Mouse (Mus musculus): ENCODE results near the gene Pccb. TPM values are rescaled to one million over a fixed set of nuclear protein-coding genes. Genes with fewer than 3 reads are reported as not detected.

Pccb gene
- total RNA-seq, 2 experiments from 2014 or later = 16.0 to 21.7 TPM

DNA sequence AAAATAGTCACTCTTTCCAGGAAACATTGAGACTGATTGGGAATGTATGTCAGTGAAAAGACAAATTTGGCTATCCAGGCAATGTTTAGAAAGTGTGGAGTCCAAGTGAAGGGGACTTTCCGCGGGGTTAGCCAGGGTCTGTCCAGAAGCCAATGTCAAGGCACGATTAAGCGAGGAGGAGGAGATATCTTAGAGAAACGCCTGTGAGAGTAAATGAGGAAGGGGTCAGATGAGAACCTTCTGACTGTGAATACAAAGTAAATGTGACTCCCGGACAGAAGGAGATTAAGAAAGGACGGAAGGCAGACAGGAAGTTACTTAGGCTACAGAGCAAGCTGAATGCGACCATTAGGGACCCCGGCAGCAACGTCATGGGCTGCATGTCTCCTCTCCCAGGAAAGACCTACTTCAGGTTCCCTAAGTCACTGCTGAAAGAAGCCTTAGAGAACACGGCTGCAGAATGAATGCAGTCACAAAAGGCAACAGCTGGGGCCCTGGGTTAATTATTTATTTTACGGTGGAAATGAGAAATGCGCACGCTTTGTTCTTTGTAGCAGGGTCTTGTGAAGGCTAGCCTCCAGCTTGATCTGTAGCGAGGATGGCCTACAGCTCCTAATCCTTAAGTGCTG is 11.1 kb upstream of the Pccb start:
- peak; percentile 72 for ATAC-seq (replicated peaks; ENCODE audit: poor library complexity)

DNA sequence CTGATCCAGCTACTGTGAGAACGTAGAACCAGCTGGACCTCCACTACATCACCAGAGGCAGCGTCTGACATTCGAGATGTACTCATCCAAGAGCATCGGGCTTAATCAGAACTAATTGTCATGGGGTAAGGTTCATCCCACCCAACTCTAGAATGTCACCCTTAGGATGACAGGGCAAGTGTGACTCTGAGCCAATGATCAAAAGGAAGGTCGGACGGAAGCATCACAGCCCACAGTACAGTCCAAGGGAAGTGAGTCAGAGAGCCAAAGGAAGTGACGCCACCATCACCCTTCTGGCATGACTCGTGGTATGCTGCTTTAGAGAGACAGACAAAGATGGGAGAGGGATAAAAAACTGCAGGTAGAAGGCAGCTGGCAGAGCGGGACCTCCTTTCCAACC is 7.6 kb upstream of the Pccb start:
- ATAC-seq (replicated peaks; ENCODE audit: poor library complexity) = peak; percentile 70

DNA sequence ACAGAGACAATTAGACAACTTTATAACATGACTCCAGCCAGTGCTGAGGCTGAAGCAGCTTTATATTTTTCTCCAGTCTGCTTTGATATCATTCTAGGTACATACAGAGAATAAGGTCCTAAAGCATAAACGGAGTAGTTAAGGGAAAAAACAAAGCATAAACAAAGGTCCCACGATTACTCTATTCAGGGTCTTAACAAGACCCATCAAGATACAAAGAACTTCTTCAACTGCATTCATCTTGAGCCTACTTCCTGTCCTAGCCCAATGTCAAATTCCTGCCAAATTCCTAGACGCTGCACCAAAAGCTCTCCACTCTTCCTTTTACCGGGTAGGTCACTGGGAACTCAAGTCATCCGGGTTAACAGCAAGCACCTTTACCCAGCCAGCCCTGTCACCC is 6.8 kb upstream of the Pccb start:
- ATAC-seq (replicated peaks; ENCODE audit: poor library complexity) = no peak

DNA sequence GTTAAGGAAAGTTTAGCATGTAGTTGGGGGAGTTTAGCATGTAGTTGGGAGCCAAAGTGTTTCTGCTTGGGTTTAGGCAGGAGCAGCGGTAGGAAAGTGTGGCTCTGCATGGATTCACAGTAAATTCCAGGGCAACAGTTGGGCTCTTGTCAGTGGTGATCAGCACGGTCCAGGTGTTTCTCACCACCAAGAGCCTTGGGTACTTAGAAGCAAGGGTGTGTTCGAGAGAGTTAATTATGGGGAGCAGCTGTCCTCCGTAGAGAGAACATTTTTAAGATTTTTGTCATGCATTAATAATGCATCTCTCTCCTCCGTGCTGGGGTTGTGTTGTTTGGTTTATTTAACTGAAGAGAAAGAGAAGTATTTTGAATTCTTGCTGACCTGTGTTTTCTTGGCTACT is 3.9 kb upstream of the Pccb start:
- no peak for ATAC-seq (replicated peaks; ENCODE audit: poor library complexity)

DNA sequence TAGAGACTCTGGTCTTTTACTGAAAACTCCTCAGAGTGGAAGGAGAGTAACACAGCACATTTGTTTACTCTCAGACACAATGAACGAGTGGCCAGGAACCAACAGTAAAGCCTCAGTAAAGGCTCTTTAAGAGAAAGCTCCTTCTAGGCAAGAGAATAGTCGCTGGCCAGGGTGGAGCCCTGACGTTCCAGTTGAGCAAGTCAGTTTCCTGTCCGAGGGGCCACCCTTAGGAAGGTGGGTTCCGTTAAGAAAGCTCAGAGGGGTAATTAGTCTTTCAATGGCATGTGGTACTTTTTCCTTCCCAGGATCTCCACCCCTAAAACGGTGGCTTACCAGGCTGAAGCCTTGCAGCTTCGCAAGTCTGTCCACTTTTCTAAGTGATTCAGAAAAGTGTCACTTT is 2.7 kb upstream of the Pccb start:
- ATAC-seq (replicated peaks; ENCODE audit: poor library complexity) = 0 out of 2 replicates have a peak, but pooled peaks have one; percentile 5

DNA sequence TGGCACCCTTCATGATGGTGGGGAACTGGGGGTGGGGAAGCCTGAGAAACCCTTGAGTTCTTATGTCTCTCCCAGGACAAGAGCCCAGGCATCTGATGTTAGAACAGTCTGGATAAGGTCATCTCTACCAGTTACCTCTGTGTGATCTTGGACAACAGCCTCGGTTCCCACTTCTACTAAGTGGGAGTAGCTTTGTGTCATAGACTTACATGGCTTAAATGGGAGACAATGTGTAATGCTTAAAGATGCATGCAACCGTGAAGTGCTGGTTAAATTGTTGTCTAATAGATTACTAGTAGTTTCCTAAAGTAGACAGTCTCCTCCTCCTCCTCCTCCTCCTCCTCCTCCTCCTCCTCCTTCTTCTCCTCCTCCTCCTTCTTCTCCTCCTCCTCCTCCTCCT is 2.2 kb upstream of the Pccb start:
- no peak for ATAC-seq (replicated peaks; ENCODE audit: poor library complexity)

DNA sequence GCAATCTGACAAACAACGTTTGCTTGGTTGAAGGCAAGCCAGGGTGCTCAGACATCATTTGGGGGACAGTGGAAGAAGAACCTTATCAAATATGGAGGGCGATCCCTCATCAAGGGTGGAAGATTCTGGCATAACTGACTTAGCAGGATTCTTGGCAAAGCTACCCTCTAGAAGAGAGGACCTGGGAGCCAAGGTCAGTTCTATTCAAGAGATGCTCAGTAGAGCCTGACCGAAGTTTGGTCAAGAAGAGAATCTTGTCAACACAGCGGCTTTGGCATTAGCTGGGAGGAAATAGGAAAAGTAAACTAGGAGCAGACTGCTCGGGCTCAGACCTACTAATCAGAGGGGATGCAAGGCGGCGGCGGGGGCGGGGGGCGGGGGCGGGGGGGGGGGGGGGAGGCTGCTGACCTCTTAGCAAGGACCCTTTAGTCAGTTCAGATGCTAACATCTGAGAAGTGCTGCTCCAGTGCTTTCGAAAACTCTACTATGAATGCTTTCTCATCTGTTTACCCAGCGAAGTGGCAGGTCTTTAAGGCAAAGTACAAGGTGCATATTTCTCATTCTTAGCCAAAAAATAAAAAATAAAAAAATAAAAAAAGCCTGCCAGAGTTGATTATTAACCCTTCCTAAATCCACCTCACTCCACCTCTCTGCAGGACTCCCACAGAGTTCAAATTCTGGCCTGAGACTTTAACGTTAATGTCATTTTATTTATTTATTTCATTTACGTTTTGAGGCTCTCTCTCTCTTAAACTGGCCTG is 1.3 kb upstream of the Pccb start:
- ATAC-seq (replicated peaks; ENCODE audit: poor library complexity) = no peak

DNA sequence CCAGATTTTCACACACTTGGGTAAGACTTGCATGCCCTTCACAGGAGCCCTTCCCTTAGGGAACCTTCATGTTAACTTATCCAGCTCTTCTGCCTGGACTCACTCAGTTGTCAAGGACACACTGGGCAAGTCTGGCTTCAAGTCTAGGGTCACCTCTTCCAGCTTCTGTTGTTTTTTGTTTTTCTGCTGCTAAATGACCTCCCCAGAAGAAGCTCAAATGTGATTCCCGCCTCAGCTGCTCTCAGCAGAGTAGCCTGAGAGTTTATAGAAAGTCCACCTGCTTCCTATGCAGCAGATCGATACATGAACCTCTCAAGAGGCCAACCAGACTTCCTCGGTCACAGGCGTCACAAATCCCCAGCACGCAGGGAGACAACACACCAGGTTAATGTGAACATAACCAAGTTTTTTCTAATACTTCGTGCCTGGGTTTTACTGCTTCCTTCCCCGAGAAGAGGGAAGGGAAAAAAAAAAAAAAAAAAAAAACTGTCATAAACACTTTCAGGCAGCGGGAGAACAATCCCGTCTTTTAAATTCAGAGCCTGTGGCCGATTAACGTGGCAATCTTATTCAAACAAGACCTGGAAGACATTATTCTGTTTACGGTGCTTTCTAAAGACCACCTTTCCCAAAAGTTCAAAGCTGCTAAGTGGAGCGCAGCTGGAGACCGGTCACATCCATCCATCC is 794 bp downstream of the Pccb start:
- ATAC-seq (replicated peaks; ENCODE audit: poor library complexity) = no peak

DNA sequence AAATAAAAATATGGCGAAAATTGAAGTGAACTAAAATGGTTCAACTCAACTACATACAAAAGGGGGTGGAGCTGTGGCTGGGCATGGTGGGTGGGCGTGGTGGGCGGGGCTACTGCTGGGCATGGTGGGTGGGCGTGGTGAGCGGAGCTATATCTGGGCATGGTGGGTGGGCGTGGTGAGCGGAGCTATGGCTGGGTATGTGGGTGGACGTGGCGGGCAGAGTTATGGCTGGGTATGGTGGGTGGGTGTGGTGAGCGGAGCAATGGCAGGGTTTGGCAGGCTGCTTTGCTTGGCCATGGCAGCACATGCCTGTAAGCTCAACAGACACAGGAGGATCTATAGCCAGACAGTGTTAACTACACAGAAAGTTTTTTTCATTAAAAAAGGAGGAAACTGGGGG is 15.9 kb downstream of the Pccb start:
- peak; percentile 60 for ATAC-seq (replicated peaks; ENCODE audit: poor library complexity)

DNA sequence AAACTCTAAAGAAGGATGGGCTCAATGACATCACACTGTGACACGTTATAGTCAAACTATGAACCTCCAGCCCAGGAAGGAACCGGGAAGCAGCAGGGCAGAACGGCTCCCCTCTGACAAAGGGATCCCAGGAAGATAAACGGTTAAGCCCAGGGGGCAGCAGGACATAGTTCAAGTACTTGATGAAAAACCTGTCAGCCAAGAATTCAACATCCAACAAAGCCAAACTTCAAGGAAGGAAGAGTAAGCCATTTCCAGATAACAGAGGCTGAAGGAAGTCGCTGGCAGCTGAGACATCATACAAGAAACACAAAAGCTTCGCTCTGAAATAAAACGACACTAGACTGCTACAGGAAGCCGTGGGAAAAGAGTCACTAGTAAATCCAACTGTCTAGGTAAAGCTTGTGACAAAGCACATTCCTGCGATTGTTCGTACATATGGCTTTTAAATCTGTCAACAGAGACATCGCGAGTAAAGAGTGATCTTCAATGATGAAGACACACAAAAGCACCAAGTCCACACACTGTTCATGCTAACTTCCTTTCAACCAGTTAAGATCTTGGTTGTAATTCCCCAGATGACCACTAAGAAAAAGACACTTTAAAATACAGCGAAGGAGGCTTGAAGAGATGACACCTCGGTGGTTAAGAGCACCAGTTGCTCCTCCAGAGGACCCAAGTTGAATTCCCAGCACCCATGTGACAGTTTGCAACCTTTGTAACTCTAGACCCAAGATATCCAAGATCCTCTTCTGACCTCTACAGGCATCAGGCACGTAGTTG is 16.8 kb downstream of the Pccb start:
- no peak for ATAC-seq (replicated peaks; ENCODE audit: poor library complexity)

DNA sequence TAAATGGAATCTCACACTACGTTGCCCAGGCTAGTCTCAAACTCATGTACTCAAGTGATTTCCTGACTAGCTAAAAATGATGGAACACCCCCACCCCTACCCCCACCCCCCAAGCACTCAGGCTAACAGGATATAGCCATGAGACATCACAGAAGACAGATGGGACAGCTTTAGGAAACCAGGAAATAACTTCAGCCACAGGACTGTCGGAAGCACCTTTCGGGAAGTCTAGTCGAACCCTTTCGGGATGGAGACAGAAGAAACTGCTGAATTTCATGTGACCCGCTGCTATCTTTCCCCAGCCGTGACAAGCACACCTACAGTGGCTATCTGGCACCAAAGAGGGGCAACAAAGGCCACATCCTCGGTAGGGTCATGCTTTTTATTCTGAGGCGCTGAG is 19.4 kb downstream of the Pccb start:
- no peak for ATAC-seq (replicated peaks; ENCODE audit: poor library complexity)

DNA sequence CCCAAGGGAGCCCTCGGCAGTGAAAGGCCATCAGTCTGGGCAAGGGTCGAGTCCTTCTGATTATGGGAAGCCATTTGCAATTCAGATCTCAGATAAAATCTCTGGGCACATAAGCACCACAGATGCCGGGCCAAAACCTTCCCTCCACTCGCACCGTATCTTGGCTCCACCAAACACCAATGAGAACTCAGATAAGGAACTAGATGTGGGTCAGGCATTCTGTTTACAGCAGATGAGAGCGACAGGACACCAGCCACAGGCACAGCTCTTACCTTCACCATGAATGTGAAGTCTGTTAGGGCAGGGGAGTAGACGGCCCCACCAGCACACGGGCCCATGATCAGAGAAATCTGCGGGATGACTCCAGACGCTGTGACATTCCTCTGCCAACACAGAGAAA is 22.3 kb downstream of the Pccb start:
- peak; percentile 85 for ATAC-seq (replicated peaks; ENCODE audit: poor library complexity)

DNA sequence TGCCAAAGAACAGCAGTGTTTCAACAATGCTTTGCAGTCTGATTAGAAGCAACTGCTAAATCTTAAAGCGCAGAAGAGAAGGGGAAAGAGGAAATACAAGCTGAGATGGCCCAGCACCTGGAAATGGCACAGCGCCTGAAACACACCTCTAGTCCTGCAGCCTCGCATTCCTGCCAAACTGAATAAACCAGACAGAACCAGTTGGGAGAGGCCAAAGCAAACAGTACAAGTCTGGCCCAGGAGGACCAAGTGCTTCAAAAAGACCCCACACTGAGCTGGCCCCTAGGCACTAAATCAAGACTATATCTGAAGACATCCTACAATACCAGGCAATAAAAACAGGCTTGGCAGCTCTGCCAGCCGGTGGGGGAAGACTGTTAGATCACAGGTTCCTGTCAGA is 28.8 kb downstream of the Pccb start:
- no peak for ATAC-seq (replicated peaks; ENCODE audit: poor library complexity)

DNA sequence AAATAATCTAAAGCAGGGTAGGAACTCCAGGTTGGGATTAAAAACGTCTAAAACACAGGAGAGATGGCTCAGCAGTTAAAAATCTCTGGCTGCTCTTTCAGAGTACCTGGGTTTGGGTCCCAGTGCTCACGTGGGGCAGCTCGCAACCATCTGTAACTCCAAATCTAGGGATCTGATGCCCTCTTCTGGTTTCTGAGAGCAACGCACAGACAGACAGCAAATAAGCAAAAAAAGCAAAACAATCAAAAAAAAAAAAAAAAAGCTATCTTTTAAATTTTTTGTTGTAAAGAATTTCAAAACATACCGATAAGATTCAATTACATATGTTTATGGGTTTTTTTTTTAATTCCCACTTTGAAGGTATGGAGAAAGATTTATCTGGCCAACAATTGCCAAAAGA is 31.4 kb downstream of the Pccb start:
- ATAC-seq (replicated peaks; ENCODE audit: poor library complexity) = no peak

DNA sequence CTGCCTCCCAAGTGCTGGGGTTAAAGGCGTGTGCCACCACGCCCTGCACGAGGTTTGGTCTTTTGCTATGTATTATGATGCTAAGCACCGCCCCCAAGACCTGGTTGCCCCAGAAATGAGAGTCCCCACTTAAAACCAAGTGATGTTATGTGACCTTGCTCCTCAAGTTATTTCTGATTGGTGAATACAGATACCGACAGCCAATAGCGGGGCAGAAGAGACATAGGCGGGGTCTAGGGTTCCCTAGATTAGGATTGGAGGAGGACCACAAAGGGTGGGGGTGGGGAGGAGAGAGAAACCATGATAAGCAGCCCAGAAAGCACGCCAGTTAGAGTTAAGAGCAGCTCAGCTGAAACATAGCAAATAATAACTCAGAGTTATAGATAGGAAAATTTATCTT is 31.9 kb downstream of the Pccb start:
- no peak for ATAC-seq (replicated peaks; ENCODE audit: poor library complexity)

DNA sequence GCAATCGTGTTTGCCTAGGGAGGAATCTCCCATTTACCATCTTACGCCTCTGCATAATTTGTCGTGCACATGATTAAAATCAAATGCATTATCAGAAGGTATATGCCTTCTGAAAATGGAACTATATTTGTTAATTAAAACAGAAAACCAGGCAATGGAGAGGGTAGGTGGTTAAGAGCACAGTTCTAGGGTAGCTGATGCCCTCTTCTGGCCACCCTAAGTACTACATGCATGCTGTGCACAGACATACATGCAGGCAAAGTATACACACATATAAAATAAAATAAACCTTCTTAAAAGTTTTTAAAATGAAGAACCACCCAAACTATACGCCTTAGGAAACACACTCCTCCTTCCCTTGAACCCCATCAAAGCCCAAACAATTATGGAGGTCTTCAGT is 32.6 kb downstream of the Pccb start:
- peak; percentile 68 for ATAC-seq (replicated peaks; ENCODE audit: poor library complexity)

DNA sequence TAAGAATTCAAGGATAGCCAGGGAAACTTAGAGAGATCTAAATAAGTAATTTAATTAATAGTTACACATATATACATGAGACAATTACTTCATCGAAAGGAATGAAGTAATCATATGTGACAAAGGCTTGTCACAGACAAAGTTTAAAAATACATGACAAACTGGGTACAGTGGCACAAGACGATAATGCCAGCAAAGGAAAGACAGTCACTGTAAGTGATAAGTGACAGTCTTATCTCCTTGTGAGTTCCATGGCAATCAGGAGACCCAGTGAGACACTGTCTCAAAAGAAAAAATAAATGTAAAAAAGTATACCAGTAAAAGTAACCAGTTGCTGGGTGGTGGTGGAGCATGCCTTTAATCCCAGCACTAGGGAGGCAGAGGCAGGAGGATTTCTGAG is 37.6 kb downstream of the Pccb start:
- ATAC-seq (replicated peaks; ENCODE audit: poor library complexity) = peak; percentile 90

DNA sequence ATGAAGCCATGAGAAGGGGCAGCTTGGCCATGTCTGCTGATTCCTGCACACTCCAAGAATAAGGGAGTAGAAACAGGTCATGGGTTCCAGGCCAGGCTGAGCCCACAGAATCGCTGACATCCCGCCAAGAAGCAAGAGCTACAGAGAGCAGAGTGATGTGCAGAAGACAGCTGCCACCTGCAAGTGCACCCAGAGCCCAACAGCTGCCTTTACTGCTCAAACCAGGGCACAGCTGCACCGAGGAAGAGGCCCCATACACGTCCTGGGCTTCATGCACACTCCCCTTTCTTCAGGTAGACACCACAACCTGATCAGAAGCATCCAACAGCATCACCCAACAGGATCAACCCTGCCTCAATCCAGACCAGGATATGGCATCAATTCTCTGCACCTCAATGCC is 40.8 kb downstream of the Pccb start:
- ATAC-seq (replicated peaks; ENCODE audit: poor library complexity) = no peak

DNA sequence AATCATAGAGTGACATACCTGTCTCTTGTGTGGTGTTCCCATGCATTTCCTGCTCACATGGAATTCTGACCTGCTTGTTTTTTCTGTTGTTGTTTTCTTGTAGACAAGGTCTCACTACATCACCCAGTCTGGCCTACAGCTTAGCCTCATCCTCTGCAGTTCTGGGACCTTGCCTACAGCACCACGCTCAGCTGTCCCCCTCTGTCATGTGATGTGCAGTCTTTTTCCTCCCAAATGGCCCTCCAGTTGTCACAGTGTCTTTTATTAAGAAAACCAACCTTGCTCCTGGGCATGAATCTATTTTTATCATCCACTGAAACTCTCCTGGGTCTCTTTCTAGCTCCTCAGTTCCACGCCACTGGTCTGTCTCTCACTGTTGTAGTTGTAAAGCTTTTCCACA is 42.5 kb downstream of the Pccb start:
- no peak for ATAC-seq (replicated peaks; ENCODE audit: poor library complexity)

DNA sequence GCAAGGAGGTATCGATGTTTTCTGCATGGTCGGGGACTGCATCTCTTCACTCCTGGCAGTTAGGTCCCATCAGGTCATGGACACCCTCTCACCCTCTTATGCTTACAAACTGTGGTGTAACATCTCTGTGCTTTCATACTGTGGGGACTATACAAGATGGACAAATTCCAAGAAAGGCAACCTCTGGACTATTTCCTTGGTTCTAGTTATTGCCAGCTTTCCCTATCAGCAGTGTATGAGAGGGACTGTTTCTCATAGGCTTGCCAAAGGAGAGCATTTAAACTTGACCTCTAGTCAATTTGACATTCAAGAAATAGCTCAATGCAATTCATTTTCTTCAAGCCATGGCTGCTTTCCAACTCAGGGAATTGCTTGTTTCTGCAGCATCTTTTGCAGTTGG is 43.4 kb downstream of the Pccb start:
- no peak for ATAC-seq (replicated peaks; ENCODE audit: poor library complexity)

DNA sequence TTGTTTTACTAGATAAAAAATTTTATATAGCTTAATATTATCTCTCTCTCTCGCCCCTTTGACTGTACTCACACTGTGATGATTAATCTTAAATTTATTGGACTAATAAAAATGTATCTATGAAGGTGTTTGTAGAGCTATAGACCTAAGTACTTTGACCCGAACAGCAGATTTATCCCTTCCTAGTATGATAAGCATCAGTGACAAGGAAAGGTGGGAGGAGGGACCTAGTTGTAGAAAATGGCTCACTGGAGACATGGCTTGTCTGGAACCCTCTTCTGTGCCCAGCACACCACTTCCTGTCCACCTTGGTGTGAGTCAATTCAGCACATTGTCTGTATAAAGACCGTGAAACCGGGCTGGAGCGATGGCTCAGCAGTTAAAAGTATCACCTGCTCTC is 44.1 kb downstream of the Pccb start:
- no peak for ATAC-seq (replicated peaks; ENCODE audit: poor library complexity)

All from megakaryocyte progenitor cell, adult 5-6 weeks (primary cell).